Mouse (Mus musculus) ES-Bruce4 (cell line): ENCODE results near the gene Olfr68.

Source experiments
- CTCF ChIP-seq: IDR thresholded peaks from one replicate; pipeline ENCODE4 v1.8.1; 2011; ENCODE audit warnings: low read depth, low read length
- POLR2A ChIP-seq: IDR thresholded peaks from one replicate; pipeline ENCODE4 v1.8.1; 2011; ENCODE audit warnings: low read length; ENCODE audit not compliant: insufficient read depth

DNA sequence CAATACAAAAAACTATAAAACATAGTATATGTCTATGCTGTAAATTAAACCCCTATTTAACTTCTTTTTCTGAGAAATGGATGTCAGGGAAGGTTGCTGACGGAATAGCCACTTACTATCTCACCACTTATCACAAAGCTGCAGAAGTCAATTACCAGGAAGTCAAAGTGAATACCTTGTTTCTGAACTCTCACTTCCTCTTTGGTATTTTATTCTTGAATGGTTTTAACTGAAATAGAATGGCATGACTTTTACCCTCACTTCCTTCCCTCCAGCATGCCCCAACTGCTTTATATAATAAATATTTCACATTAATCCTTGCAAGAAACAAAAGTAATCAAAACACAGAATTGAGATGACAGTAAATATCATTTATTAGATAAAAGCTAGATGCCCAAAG is 32.7 kb upstream of the Olfr68 start:
- TF ChIP-seq CTCF (no peak), POLR2A (no peak)
